Mouse (Mus musculus) cerebellum, postnatal 10 days (tissue): ENCODE data around the gene Phf10.
A peak's percentile ranks its signal among the peaks of the same experiment; 100 is the strongest.
"Not testable (repeated sequence)": the region's sequence is repeated elsewhere in the genome, so short reads cannot be mapped to it uniquely, and the experiment has no call there.

ENCODE experiments used
- DNase-seq, 2 experiments: peaks; one replicate each; pipeline ENCODE4 v3.0.0; 2021; ENCODE audit warnings: mixed read lengths in 2 of 2

The Phf10 gene

DNA sequence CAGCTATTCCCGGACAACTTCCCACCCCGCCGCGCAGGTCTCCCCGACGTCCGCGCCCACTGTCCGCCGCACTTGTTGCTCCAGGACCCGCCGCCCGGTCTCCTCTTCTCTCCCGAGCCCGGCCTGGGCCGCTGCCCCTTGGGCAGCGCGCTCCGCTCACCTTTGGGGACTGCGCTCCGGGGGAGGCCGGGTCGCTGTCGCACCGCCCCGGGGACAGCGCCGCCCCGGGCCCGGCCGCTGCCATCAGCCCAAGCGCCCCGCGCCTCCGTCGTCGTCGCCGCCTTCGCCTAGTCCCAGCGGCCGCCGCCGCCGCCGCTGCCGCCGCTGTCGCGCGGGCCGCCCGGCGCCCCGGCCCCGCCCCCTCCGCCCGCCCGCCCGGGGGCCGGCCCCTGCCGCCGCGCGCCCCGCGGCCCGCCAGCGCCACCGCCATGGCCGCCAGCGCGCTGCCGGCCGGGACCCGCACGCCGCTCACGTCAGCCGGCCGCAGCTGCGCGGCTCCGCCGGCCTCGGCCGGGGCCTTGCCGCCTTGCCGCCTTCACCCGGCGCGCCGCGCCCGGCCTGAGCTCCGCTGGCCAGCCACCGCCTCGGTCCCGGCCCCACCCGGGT, at the start of gene Phf10:
Gene Phf10 (minus strand): TSS at position 323 of the 606 bp plus-strand sequence.
- peak; percentile 46 to 48 for DNase-seq

DNA sequence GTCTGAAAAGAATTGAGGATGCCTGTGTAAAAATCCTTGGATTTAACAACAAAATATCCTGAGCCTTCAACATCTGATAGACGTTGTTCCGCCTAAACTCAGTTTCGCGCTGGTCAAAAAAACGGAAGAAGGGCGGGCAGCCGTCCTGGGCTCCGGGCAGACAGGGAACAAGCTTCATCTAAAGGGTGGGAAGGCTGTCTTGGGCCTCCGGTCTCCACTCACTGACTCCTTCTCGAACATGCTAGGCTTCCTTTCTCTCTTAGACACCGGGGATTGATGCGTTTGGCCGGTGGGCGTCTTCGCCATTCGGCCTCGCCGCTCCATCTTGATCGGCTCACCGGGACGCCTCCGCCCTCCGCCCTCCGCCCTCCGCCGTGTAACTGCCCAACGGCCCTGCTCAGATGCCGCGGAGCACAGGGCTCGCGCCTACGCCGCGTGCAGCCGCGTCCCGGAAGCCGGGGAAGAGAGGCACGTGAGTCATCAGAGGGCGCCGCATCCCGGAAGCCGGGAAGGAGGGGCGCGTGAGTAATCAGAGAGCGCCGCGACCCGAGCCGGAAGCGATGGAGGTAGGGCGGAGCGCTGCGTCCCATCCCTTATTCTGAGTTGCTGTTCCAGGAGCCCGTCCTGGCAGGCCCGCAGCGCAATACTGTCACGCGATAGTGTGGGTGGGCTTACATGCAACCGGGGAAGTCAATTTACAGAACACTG, 48.8 kb upstream of the Phf10 start, which contains the start of gene Gm3435:
Gene Gm3435 (plus strand): TSS at position 471 of the 708 bp plus-strand sequence.
- not testable (repeated sequence) for DNase-seq

DNA sequence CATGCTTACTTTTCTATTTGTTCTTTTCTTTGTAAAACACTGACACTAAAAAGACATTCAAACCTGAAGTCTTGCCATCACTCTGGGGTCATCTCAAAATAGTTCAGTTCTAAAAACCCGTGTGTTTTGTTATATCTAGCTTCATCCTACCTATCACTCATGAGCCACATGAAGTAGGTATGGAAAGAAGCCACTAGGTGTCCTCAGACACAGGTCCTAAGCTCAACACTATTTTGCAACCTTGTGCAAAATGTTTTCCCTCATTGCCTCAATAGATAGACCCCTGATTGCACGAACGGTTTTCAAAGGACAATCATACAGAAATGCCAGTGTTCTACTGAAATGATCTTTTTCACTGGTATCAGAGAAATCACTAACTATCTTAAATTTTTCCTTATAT, 48.0 kb upstream of the Phf10 start:
- DNase-seq, result not testable (repeated sequence)

DNA sequence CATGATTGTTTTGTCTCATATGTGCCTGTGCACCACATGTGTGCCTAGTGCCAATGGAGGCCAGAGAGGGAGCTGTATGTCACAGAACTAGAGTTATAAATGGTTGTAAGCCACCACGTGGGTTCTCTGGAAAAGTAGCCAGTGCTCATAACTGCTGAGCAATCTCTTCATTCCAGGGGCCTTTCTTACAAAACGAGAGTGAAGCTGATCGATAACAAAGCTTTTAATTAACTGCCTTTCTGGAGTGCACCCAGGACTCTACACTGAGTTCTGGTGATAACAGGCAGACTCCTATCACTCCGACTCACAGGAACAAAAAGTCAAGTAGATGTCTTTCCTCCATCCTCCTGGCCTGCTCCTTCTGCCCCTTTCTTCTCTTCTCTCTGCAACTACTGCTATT, 39.0 kb upstream of the Phf10 start:
- DNase-seq, result not testable (repeated sequence)

DNA sequence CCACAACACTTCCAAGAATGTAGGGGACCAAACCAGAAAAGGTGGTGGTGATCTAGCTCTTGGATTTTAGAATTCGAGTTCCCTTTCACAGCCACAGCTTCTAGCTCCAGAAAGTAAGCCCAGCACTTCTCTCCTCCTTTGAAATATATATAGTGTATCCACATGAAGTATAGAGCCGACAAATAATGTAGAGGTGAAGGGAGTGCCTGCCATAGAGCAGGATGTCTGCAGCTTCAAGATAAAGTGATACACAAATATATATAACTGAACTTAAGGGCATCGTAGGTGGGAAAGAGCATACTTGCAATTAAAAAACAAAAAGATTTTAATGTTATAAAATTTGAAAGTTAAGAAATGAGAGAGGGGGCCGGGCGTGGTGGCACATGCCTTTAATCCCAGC, 33.1 kb upstream of the Phf10 start:
- not testable (repeated sequence) for DNase-seq

DNA sequence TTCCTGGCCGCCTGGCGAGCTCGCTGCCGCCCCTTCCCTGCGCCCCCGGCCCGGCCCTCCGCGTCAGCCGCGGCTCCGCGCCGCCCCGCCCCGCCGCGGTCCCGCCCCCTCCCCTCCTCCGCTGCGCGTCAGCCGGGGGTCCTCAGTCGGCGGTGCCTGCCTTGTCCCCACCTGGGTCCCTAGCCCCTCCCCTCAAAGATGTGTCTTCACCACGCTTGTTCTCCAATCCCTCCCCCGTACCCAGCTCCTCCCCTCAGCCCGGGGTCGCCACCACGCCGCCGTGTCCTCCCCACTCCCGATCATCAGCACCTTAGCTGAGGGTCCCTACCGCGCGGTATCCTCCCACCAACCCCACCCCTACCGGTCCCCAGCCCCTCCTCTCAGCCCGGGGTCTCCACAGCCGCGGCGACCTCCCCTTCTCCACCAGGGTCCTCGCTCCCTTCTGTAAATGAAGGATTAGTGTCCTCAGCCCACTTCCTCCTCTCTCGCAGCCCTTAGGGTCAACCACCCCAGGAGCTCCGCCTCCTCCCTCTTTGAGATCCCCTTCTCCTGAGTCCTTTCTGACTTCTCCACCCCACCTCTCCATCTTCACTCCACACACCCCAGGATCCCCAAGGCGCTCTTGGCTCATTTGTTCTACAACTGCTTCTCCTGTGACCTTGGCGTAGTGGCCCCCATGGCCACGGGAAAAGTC, 32.2 kb upstream of the Phf10 start:
- DNase-seq, result not testable (repeated sequence)

DNA sequence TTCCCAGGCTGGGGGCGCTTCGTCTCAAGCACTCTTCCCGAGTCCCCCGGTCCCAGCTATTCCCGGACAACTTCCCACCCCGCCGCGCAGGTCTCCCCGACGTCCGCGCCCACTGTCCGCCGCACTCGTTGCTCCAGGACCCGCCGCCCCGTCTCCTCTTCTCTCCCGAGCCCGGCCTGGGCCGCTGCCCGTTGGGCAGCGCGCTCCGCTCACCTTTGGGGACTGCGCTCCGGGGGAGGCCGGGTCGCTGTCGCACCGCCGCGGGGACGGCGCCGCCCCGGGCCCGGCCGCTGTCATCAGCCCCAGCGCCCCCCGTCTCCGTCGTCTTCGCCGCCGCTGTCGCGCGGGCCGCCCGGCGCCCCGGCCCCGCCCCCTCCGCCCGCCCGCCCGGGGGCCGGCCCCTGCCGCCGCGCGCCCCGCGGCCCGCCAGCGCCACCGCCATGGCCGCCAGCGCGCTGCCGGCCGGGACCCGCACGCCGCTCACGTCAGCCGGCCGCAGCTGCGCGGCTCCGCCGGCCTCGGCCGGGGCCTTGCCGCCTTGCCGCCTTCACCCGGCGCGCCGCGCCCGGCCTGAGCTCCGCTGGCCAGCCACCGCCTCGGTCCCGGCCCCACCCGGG, 31.6 kb upstream of the Phf10 start:
- DNase-seq, result not testable (repeated sequence)

DNA sequence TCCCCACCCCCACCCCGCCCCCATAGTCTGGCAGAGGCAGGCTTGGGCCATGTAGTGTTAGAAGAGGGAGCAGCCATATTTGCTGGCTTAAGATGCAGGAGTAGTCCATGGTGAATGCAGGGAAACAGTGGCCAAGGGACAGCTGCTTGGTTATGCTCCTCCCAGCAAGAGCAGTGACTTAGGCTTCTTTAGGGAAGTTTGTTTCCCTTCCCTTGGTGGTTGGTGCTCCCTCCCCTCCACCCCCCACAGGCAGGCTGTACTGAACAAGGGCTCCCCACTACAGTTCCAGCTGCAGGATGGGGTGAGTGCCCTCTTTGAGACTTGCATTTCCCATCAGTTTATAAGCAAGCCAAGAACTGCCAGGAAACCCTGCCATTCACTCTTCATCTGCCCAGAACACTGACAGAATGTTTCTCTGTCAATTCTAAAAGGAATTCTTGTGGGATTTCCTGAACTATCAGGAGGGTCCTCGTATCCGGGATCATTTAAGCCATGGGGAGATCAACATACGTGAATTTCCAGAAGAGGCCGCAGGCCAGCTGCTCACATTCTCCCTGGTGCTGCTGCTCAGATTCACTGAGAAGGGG, 29.1 kb upstream of the Phf10 start:
- DNase-seq, result peak in 1 of 2 experiments; percentile 1

DNA sequence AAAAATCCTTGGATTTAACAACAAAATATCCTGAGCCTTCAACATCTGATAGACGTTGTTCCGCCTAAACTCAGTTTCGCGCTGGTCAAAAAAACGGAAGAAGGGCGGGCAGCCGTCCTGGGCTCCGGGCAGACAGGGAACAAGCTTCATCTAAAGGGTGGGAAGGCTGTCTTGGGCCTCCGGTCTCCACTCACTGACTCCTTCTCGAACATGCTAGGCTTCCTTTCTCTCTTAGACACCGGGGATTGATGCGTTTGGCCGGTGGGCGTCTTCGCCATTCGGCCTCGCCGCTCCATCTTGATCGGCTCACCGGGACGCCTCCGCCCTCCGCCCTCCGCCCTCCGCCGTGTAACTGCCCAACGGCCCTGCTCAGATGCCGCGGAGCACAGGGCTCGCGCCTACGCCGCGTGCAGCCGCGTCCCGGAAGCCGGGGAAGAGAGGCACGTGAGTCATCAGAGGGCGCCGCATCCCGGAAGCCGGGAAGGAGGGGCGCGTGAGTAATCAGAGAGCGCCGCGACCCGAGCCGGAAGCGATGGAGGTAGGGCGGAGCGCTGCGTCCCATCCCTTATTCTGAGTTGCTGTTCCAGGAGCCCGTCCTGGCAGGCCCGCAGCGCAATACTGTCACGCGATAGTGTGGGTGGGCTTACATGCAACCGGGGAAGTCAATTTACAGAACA, 17.4 kb upstream of the Phf10 start, which contains the start of the genes 9030025P20Rik and Gm3417:
Gene 9030025P20Rik (plus strand): TSS at position 107 of the 677 bp plus-strand sequence.
Gene Gm3417 (minus strand): TSS at position 429 of the 677 bp plus-strand sequence.
- not testable (repeated sequence) for DNase-seq

DNA sequence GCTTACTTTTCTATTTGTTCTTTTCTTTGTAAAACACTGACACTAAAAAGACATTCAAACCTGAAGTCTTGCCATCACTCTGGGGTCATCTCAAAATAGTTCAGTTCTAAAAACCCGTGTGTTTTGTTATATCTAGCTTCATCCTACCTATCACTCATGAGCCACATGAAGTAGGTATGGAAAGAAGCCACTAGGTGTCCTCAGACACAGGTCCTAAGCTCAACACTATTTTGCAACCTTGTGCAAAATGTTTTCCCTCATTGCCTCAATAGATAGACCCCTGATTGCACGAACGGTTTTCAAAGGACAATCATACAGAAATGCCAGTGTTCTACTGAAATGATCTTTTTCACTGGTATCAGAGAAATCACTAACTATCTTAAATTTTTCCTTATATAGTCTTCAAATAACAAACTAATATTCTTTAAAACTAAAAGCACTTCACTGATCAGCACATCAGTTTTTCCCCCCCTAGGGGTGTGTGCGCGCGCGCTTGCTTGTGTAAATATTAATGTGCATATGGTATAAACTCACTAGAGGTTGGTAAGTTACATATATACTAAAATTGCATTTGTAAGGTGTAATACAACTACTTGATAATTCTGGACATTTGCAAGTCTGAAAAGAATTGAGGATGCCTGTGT, 16.8 kb upstream of the Phf10 start:
- peak in 1 of 2 experiments; percentile 1 for DNase-seq

DNA sequence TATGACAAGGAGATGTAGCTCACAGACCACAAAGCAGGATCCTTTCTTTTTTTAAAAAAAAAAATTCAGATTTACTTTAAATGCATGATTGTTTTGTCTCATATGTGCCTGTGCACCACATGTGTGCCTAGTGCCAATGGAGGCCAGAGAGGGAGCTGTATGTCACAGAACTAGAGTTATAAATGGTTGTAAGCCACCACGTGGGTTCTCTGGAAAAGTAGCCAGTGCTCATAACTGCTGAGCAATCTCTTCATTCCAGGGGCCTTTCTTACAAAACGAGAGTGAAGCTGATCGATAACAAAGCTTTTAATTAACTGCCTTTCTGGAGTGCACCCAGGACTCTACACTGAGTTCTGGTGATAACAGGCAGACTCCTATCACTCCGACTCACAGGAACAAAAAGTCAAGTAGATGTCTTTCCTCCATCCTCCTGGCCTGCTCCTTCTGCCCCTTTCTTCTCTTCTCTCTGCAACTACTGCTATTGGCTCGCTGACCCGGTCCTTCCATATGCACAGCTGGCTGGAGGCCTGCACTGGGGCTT, 7.4 kb upstream of the Phf10 start:
- not testable (repeated sequence) for DNase-seq

DNA sequence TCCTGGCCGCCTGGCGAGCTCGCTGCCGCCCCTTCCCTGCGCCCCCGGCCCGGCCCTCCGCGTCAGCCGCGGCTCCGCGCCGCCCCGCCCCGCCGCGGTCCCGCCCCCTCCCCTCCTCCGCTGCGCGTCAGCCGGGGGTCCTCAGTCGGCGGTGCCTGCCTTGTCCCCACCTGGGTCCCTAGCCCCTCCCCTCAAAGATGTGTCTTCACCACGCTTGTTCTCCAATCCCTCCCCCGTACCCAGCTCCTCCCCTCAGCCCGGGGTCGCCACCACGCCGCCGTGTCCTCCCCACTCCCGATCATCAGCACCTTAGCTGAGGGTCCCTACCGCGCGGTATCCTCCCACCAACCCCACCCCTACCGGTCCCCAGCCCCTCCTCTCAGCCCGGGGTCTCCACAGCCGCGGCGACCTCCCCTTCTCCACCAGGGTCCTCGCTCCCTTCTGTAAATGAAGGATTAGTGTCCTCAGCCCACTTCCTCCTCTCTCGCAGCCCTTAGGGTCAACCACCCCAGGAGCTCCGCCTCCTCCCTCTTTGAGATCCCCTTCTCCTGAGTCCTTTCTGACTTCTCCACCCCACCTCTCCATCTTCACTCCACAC, 583 bp upstream of the Phf10 start:
- DNase-seq, result not testable (repeated sequence)

DNA sequence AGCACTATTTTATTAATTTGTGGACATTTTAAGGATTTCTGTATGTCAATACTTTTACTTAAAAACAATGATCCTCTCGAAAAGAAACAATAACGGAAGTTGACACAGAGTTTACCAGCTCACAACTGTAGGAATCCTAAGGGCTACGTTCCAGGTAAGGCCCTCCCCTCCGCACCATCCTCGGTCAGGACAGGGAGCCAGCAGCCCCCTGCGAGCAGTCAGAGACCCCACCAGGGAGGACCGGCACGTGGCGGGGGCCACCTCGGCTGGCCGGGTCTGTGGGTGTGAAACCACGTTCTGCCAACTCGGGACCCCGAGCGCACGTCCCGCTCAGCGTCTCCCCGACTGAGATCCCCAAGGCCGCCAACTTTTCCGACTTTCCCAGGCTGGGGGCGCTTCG, 553 bp downstream of the Phf10 start:
- peak; percentile 25 to 40 for DNase-seq

DNA sequence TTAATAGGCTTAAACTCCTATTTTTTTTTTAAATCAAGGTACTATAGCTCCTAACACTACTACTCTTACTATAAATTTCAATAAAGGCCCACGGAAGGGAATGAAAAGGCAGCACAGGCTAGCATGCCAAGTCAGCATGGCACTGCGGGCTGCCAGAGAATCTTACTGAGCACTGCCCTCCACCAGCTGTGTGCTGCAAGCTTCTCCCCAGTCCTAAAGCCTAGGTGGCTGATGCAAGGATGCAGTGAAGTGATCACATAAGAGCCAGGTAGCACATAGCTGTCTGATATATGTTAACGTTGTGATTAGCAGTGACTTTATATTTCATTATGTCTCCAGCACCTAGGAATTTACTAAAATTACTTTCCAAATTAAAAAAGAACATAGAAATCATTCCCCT, 1.1 kb downstream of the Phf10 start:
- peak; percentile 25 to 40 for DNase-seq

DNA sequence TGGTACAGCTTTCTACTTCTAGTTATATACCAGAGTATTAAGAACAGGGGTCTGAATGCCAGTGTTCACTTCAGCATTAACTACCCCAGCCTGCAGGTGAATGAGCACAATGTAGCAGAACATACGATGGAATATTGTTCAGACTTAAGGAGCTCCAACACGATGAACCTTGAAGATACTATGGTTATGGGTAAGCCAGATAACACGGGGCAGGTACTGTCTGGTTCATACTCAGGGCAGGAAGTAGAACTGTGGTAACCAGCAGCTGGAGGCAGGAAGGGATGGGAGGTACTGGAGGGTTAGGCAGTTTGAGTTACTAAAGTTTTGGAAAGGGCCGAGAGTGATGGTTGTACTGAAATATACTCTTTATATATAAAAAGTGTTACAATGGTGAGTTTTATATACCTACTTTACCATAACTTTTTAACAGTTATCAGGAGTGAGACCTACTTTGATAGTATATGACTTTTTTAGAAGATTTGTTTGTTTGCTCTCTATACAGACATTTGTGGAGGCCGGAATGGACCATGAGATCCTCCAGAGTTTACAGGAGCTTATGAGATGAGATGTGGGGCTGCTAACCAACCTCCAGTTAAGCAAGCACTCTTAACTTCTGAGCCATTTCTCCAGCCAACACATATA, 2.3 kb downstream of the Phf10 start:
- no peak for DNase-seq

DNA sequence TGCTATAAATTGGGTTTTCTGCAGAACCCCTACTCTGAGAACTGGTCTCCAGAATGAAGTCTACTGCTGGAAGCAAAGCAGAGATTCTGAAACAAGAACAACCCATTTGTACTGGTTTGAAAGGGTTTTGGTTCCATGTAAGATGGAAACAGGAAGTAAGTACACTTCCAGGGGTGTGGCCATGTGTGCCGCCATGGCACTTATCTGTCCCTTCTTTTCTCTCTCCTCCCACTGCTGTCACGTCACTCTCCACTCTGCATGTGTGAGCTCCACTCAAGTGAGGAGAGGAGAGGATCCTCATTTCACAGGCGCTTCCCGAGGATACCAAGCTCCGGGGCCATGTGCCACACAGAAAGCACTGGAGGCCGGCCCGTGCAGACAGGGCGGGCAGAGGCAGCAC, 7.6 kb downstream of the Phf10 start:
- no peak for DNase-seq

DNA sequence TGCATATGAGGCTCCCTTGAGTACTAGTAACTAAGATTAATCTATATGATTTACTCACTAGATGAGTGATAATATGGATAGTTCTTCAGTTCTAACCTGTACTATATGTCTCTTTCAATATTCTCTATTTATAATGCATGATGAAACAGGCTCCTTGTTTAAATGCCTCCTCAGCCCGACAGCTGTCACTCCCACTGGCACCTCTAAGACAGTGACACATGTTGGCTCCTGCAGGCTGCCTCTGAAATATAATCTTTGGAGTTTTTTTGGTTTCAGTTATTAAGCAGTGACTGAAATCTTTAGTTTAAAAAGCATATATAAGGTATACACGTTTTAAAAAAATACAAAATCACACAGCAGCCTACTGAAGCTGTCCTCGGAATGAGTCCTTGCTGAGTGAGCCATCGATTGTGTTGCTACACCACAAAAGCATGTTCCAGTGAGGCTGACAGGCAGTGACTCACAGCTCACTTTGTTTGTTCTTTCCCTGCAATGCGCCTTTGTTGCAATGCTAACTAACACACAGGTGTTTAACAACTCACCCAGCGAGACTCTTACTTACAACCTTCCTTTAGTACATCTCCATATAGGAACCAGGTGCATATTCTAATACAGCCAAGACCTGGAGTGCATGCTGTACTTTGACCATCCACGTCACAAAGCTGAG, 11.8 kb downstream of the Phf10 start:
- no peak for DNase-seq

DNA sequence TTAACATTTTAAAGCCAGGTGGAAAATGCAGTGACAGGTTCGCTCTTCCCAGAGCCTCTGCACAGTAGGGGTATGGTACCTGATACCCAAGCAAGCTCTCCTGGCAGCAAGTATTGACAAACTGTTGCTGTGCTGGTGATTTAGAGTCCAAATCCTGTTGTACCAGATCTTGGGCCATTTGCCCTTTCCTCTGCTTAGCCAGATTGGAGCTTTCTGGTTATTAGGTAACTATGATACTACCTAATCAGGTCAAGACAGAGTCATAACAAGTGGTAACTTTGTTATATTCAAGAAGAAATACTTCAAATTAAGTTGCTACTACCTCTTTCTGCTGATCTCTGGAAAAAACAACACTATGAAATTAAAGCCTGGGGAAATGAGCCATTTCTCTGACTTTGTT, 16.5 kb downstream of the Phf10 start:
- DNase-seq, result no peak

DNA sequence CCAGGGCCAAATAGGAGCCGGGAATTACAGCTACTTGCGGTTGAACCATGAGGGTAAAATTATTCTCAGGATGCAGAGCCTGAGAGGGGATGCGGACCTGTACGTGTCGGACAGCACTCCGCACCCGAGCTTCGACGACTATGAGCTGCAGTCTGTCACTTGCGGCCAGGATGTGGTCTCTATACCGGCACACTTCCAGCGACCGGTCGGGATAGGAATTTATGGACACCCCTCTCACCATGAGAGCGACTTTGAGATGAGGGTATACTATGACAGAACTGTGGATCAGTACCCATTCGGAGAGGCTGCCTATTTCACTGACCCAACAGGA, 17.4 kb downstream of the Phf10 start:
- DNase-seq, result no peak
